Mouse (Mus musculus) stomach, postnatal 0 days (tissue): Measurements from ENCODE around the gene Apol7c.
"Not testable (repeated sequence)": the region's sequence is repeated elsewhere in the genome, so short reads cannot be mapped to it uniquely, and the experiment has no call there.

Experiments used
- CTCF ChIP-seq: IDR thresholded peaks from 2 replicates; pipeline ENCODE4 v1.5.1; 2016; ENCODE audit warnings: antibody characterized with exemption, low read depth, mild to moderate bottlenecking, moderate library complexity
- EP300 ChIP-seq: optimal IDR thresholded peaks from 2 replicates; pipeline ENCODE3; 2016; ENCODE audit warnings: antibody characterized with exemption

GRCm38 (mm10) chr15:77494694-77495093 is 38.4 kb downstream of the Apol7c start:
- not testable (repeated sequence) for TF ChIP-seq CTCF, EP300
